Mouse (Mus musculus): Measurements from ENCODE around the gene Siglec1.
"Not testable (repeated sequence)": the region's sequence is repeated elsewhere in the genome, so short reads cannot be mapped to it uniquely, and the experiment has no call there.

Siglec1 gene

DNA sequence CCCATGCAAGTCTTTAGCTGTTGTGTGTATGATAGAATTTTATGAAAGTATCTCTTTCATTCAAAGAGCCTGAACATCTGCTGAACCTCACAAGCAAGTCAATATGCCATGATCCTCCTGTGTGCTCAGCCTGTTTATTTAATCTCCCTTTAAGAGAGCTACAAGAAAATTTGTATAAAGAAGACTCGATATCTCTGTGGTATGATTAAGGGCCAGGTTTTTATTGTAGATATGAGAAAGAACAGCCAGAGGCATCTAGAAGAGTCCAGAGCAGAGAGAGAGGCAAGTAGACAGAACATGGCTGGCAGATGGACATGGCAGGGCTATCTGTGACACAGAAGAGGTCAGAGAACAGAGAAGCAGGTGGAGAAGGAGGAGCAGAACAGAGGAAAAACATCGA is 40.5 kb downstream of the Siglec1 start:
- DNase-seq = no peak

DNA sequence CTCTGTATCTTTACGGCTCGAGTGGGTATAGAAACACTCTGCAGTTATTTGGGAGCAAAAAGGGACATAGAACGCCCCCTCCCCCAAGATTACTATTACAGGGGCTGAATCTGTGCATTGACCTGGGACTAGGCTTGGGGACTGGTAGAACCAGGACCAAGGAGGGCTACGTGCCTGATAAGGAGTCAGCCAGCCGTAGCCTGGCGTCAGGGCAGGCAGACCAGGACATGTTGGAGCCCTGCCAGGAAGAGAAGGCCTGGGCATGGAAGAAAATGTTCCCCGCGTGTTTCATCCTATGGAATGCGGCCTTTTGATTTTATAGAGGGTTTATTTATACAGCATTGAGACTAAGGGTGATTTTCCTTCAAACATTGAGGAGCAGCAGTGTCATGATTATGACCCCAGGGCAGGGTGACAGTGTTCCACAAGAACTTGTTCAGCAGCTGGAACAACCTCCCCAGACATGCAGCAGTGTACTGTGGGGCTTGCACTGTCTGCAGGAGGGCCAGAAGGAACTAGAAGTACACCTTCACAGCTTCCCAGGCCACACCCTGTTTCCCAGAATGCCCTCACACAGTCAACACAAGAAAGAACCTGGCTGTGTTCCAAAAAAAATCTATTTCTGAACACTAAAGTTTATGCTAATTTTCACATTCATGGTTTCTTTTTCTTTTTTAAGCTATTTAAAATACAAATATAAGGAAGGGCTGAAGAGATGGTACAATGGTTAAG is 41.4 kb downstream of the Siglec1 start:
- no peak for DNase-seq

DNA sequence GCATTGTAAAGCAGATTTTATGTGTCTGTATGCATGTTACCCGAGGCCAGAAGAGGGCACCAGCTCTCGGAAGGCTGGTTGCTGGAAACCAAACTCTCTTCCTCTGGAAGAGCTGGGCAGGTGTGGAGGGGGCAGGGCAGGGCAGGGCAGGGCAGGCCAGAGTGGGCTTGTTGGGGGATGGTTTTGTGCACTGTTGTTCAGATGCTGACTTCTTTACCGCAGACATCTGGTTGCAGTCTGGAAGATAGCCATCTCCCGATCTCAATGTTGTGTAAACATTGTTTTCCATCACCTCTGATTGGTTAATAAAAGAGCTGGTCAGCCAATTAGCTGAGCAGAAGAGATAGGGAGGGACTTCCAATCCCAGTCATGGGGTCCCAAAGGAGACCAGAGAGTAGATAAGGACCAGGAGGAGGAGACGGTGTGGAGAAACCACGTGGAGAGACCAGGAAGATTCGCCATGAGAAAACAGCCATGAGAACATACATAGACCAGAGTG is 42.2 kb downstream of the Siglec1 start:
- no peak for DNase-seq

DNA sequence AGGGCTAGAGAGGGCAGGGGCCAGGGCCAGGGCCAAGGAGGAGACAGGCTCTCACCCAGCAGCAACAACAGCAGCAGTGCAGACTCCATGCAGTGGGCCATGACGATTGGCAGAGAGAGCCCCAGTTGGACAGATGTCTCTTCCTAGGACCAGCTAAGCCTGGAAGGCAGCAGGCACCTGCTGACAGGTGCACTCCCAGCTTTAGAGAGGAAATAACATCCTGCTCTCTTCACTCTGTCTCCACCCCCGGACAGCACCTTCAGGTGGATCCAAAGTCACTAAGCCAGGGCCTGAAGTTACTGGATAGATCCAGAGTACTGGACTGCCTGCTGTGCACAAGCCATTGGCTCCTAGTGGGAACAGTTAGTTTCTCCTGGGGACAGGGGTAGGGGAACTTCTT is 43.6 kb downstream of the Siglec1 start, which contains the start of gene Gfra4:
Gene Gfra4 (minus strand): TSS at position 101 of the 400 bp plus-strand sequence.
- no peak for DNase-seq

DNA sequence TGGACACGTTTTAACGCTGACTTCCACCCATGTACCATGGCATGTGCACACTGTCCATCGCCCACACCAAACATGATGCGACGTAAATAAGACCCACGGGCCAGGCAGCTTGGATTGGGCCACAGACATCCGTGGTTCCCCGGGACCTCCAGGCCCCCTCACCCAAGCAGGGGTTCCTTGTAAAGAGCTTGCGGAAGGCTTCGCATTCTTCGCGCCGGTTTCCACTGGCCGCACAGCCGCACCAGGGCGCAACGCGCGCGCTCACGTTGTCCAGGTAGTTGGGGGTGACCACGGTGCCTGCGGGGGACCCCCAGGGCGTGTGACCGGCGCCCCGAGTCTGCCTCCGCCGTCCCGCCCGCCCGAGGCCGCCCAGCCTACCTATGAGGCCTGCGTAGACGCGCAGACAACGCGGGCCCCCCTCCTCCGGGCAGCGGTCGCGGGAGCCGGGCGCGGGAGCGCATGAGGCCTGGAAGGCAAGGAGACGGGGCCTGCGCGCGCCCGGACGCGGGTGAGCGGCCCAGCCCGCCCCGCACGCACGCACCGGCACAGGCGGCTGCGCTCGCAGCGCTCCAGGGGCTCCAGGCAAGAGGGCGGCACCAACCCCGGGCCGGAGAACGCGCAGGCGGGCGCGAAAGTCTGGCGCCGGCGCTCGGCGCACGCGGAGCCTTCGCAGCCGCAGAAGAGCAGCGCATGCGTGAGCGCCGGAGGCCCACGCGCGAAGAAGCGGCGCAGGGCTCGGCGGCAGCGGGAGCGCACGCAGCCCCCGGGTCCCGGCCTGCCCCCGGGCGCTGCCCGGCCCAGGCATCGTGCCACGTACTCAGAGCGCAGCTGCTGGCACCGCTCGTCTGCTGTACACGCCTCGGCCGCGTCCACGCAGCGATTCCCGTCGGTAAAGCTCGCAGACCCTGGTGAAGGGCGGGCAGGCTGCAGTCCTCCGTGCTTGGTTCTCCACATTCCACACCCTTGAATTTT is 45.4 kb downstream of the Siglec1 start:
- no peak for DNase-seq

DNA sequence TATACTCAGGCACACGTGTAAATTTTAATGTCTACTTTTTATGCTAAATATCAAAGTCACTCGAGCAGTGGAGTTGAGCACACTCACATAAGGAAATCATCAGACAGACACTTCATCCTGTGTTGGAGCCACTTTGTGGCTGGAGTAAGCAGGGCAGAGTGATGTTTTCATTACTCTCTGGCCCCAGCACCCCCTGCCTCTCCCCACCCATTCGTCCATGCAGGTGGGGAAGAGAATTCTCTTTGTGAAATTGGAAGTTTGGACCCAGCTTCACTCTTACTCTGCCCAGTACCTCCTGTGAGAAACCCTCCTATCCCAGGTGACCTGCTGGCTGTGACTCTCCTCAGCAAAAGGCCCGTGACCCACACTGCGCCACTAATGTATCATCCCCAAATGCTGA is 47.9 kb downstream of the Siglec1 start:
- DNase-seq = no peak

DNA sequence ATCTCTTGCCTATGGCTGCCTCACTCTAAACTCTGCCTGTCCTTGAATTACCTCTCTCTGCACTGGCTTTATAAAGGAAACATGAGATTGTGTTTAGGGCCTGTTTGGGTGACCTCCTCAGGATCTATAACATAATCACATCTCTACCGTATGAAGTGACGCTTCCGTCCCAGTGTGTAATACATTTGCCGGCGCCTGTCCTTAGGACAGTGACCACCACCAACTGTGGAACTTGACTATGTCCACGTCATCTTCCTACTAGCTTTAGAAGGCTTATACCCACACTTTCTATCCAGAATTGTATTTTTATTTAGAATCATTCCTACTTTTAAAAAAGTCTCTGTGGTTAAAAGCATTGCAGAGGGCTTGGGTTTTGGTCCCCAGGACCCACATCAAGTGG is 48.4 kb downstream of the Siglec1 start:
- DNase-seq = no peak

DNA sequence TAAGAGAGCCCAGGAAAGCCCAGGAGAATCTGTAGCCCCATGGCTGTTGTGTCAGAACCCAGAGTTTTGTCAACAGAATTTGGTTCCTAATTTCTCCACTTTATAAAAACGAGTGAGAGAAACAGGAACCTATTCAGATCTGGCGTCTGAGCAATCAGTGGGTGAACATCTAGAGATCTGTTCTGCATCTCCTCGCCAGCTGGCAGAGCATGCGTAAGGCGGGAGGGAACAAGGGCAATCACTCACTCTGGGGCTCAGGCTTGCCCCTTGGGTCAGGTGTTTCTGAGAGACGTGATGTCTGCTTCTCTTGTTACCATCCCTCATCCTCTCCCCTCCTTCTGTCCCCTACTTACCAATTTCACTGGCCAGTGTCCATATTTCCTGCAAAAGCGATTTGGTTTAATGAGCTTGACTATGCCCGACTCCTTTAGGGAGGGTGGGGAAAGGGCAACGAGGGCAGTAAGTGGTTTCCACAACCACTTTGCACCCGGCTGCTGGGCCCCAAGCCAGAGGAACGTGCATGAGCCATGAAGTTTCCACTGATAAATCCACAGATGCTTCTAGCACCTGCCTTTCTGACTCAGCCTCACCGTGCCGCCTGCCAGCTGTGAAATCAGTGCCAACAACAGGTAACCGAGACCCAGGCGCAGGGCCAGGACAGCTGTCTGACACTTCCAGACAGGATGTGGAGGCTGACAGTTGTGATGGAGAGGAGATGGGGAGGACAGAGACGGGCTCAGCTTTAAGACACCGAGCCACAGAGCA is 49.2 kb downstream of the Siglec1 start:
- DNase-seq = no peak

DNA sequence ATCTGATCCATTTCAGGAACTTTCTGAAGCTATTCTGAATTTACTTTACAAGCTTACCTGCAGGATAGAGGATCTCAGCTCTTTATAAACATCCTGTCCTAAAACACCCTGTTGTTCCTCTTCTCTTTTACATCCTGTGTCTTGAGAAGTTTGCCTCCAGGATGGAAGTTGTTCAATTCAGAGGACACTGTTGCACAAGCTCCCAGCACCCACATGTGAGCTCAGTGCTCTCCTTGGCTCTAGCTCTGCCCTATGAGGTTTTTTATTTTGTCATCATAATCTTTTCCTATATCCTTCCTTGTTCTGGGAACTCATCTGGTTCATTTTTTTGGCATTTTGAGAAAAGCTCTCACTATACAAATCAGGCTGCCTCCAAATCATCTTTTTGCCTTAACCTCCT is 49.8 kb downstream of the Siglec1 start:
- DNase-seq = no peak

DNA sequence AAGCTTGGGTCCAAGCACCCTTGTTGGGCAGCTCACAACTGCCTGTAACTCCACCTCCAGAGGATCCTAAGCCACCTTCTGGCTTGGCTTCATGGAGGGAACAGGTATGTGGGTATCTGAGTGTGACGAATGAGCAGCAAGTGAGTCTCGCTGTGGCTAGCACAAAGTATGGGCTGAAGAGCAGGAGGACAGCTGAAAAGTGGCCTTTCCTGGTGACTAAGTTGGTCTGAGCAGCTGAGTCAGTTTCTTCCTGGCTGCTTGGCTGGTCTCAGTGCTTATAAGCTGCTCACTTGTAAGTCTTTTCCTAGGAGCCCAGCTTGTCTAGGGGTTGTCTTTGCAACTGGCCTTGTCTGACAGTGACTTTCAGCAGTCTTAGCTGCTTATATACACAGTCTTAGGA is 50.2 kb downstream of the Siglec1 start:
- no peak for DNase-seq

DNA sequence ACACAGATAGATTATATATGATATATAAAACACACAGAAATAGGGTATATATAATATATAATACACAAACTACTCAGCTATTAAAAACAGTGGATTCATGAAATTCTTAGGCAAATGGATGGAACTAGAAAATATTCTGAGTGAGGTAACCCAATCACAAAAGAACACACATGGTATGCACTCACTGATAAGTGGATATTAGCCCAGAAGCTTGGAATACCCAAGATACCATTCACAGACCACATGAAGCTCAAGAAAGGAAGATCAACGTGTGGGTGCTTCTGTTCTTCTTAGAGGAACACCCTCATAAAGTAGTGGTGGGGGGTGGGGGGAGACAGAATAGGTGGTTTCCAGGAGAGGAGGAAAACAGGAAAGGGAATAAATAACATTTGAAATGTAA is 55.2 kb downstream of the Siglec1 start:
- DNase-seq = not testable (repeated sequence)

DNA sequence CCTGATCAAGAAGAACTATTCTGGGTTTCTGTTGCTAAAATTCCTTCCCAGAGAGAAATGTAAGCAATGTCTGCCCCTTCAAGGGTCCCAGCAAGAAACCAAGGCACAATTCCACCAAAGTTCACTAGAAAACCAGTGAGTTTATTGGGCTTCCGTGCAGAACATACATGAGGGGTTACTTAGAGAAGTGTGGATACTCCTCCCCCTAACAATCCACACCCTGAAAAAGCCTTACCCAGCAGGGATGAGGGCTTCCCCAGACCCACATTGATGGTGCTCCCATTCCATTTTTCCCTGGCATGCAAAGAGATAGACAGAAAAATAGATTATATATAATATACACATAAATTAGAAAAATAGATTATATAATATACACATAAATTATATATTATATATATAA is 55.6 kb downstream of the Siglec1 start:
- DNase-seq = no peak

DNA sequence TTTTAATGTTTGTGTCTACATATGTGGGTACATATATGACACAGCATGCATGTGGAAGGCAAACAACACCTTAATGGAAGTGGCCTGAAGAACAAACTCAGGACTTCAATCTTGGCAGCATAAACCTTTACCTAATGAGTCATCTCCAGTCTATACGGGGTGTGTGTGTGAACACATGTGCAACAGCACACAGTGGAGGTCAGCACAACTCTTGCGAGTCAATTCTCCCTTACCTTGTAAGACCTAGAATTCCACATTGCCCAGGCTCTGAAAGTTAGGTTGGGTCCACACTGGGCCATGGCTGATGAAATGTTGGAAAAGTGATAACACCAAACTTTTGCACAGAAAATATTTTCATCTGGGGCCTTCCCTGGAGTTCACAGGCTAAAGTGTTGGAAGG is 56.0 kb downstream of the Siglec1 start:
- DNase-seq = no peak

DNA sequence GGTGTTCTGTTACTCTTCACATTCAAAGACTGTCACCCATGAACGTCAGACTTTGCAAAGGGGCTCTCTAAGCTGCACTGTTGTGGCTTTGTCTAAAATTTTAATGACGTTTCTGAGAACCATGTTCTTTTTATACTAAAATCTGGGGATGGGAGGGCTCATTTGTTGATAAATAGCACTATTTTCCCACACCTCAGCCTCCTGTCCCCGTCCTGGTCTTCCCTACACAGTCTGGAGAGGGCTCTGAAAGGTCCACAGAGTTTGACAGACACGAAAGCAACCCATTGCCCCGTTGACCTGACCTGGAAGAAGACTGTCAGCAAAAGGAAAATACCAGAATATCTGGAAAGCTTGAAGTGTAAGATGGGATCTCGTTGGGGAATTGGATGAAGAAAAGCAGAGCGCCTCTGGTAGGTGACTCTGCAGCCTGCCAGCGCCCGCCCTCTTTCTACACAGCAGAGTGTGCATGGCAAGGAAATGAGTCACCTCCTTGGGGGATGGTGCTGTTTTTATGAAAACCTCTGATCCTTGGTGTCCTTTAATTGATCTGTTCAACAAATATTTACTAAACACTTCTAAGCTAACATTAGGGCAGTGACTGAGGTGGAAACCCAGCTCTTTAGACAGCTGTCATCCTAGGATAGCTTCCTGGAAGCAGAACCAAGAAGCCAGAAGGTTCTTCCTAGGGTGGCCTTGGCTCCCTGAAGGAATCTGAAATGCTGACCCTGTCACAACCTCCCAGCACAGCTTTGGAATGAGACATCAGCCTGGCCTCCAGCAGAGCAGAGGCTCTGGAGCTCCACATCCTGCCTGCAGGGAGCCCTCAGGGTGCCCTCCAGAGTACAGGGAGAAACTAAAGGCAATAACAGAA is 57.3 kb downstream of the Siglec1 start:
- no peak for DNase-seq

DNA sequence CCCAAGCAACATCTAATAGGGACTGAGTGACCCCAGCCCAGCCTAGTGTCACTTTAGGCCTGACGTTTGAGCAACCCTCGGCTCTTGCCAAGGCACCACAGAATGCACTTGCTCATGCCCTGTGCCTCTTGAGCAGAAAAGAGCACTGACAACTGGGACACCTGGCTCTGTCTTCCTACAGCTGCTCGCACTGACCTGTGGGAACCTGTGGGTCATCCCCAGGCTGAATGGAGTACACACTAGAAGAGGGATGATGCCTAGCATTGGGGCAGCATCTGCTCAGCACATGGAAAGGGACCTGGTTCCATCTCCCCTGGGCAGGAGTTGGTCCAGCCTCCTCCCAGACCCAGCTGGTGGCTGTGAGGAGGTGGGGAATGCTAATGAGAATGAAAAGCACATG is 59.6 kb downstream of the Siglec1 start:
- no peak for DNase-seq

DNA sequence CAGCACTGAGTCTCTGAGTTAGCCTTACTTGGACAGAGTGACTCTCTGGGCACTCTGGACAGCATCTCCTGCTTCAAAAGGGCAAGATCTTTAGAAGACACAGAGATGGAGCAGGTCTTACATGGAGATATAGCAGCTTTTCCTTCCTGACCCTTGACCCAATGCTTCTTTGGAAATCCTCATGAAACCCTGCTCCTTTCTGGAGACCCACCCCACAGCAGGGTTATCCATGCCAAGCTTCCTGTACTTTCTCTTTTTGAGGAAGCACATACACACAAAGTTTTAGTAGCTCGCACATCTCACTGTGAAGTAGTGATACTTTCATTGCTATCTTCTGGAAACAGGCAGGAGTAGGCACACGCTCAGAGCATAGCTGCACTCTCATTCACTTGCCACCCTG is 61.3 kb downstream of the Siglec1 start:
- no peak for DNase-seq

Measured in liver (tissue).